Mouse (Mus musculus) cerebellum, adult 18-20 months (tissue): ENCODE measurements at regions not wholly inside any gene's neighbourhood (a gene's known extent, or its start where the extent isn't known, plus 50 kb on each side); places are given as distances from the start of the nearest gene placed in this dataset.

ENCODE experiments used
- DNase-seq, 2 experiments: peaks; one replicate each; pipeline ENCODE4 v3.0.0; 2021

GRCm38 (mm10) chr12:39831079-39831478, 206.7 kb downstream of the Arl4a start:
- no peak for DNase-seq

- no peak for DNase-seq
Observed at GRCm38 (mm10) chr12:39830530-39830929, 207.3 kb downstream of the Arl4a start.

- no peak for DNase-seq
Observed at GRCm38 (mm10) chr12:39822671-39823070, 215.2 kb downstream of the Arl4a start.

- no peak for DNase-seq
Observed at GRCm38 (mm10) chr12:39801536-39801935, 236.3 kb downstream of the Arl4a start.

- no peak for DNase-seq
Observed at GRCm38 (mm10) chr12:39797843-39798242, 240.0 kb downstream of the Arl4a start.

- no peak for DNase-seq
Observed at GRCm38 (mm10) chr12:39796939-39797338, 240.9 kb downstream of the Arl4a start.

GRCm38 (mm10) chr12:39785026-39785425, 252.8 kb downstream of the Arl4a start:
- DNase-seq, result no peak

GRCm38 (mm10) chr12:39784532-39784931, 253.3 kb downstream of the Arl4a start:
- DNase-seq, result no peak

GRCm38 (mm10) chr12:39776173-39776572, 261.7 kb downstream of the Arl4a start:
- no peak for DNase-seq

- DNase-seq, result no peak
Observed at GRCm38 (mm10) chr12:39766988-39767387, 270.8 kb downstream of the Arl4a start.

- DNase-seq, result no peak
Observed at GRCm38 (mm10) chr12:39763529-39763928, 274.3 kb downstream of the Arl4a start.

GRCm38 (mm10) chr12:39761946-39762345, 275.9 kb downstream of the Arl4a start:
- DNase-seq, result no peak

- no peak for DNase-seq
Observed at GRCm38 (mm10) chr12:39761326-39761725, 276.5 kb downstream of the Arl4a start.

GRCm38 (mm10) chr12:39757975-39758374, 279.9 kb downstream of the Arl4a start:
- no peak for DNase-seq

- no peak for DNase-seq
Observed at GRCm38 (mm10) chr12:39751850-39752249, 286.0 kb downstream of the Arl4a start.

- no peak for DNase-seq
Observed at GRCm38 (mm10) chr12:39742156-39743063, 295.4 kb downstream of the Arl4a start.

- DNase-seq, result no peak
Observed at GRCm38 (mm10) chr12:39741051-39741847, 296.6 kb downstream of the Arl4a start.

- DNase-seq, result no peak
Observed at GRCm38 (mm10) chr12:39736966-39737365, 300.9 kb downstream of the Arl4a start.

- no peak for DNase-seq
Observed at GRCm38 (mm10) chr12:39736097-39736920, 301.5 kb downstream of the Arl4a start.

- no peak for DNase-seq
Observed at GRCm38 (mm10) chr12:39734176-39734575, 303.6 kb downstream of the Arl4a start.

GRCm38 (mm10) chr12:39731177-39731576, 306.6 kb downstream of the Arl4a start:
- DNase-seq, result no peak

- no peak for DNase-seq
Observed at GRCm38 (mm10) chr12:39729255-39729654, 308.6 kb downstream of the Arl4a start.

GRCm38 (mm10) chr12:39724172-39724571, 313.7 kb downstream of the Arl4a start:
- DNase-seq, result no peak
